11 mouse cellular contexts compared by ENCODE assay signal in genomic region chr11:42314850-42315249, GRCm38 (mm10). TPM values are rescaled to one million over a fixed set of nuclear protein-coding genes. Genes with fewer than 3 reads are reported as not detected.
DNase-seq lines count a peak whose midpoint lies in the region; ATAC-seq and TF ChIP-seq lines count a peak whose summit lies in the region.
"Had no signal": no experiment of that assay in that cellular context is flagged by ENCODE, and none has a peak within 500 bp of the region (broad histone marks: within the 10 kb centered on the region; RNA-seq: fewer than 3 reads in every experiment).

No protein-coding gene starts in this region.

- no peak overlapping the region for H3K9ac ChIP-seq in hindbrain, embryonic 14.5 days
- no peak overlapping the region for H3K9ac ChIP-seq in heart, adult 2 months (ENCODE audit: low read depth, low read length)
- H3K9ac ChIP-seq: limb, embryonic 12.5 days; stomach, embryonic 15.5 days had no signal

- TF ChIP-seq EP300 in heart, adult 2 months (IDR thresholded peaks at IDR 0.05; ENCODE audit: insufficient read depth, low read depth, low read length): no peak

- no peak overlapping the region; the same call in 1 of the 2 replicates for H3K4me3 ChIP-seq in hindbrain, embryonic 14.5 days (replicated peaks; ENCODE audit: low read length)
- no peak overlapping the region for H3K4me3 ChIP-seq in heart, adult 2 months
- no peak overlapping the region for H3K4me3 ChIP-seq in left cerebral cortex, adult 2 months
- H3K4me3 ChIP-seq: limb, embryonic 12.5 days; stomach, embryonic 15.5 days had no signal

- no peaks in the 10 kb centered on the region for H3K79me2 ChIP-seq in heart, adult 2 months (replicated peaks; ENCODE audit: control insufficient read depth, insufficient read depth, low read length)

- no peak for TF ChIP-seq POLR2A in heart, adult 2 months (IDR thresholded peaks at IDR 0.05; ENCODE audit: insufficient read depth, low read depth, low read length)

- peaks cover 6% of the 10 kb centered on the region; the same call in 1 of the 2 replicates for H3K4me1 ChIP-seq in hindbrain, embryonic 14.5 days (replicated peaks; ENCODE audit: control insufficient read depth, insufficient read depth, low read length)
- H3K4me1 ChIP-seq in heart, adult 2 months (ENCODE audit: control insufficient read depth, insufficient read depth, low read length): no peaks in the 10 kb centered on the region
- H3K4me1 ChIP-seq: limb, embryonic 12.5 days; stomach, embryonic 15.5 days had no signal

- no peak for TF ChIP-seq CTCF in heart, adult 2 months (IDR thresholded peaks at IDR 0.05)
- TF ChIP-seq CTCF in left cerebral cortex, adult 2 months (IDR thresholded peaks at IDR 0.05): no peak

- no peak for ATAC-seq in cerebellum, adult (ENCODE audit: insufficient number of reproducible peaks, low FRiP score, low TSS enrichment)
- ATAC-seq in hindbrain, embryonic 14.5 days (ENCODE audit: low FRiP score): peak; percentile 57; the same call in 1 of the 2 replicates

- no peaks in the 10 kb centered on the region for H3K9me3 ChIP-seq in hindbrain, embryonic 14.5 days (ENCODE audit: control insufficient read depth, low read length)
- H3K9me3 ChIP-seq: limb, embryonic 12.5 days; stomach, embryonic 15.5 days had no signal

- WGBS in hindbrain, embryonic 14.5 days: 4% methylated on average over 6 of the region's 6 CpGs
- 17% methylated on average over 6 of the region's 6 CpGs for WGBS in heart, adult 2 months

- peak overlapping the region; percentile 36 for H3K4me2 ChIP-seq in hindbrain, embryonic 14.5 days (replicated peaks)
- H3K4me2 ChIP-seq: limb, embryonic 12.5 days; stomach, embryonic 15.5 days had no signal

- H3K27me3 ChIP-seq in hindbrain, embryonic 14.5 days (ENCODE audit: control insufficient read depth, insufficient read depth, low read length): no peaks in the 10 kb centered on the region
- no peaks in the 10 kb centered on the region for H3K27me3 ChIP-seq in heart, adult 2 months (ENCODE audit: control insufficient read depth, insufficient read depth, low read length)
- H3K27me3 ChIP-seq: limb, embryonic 12.5 days; stomach, embryonic 15.5 days had no signal

- H3K27ac ChIP-seq in hindbrain, embryonic 14.5 days: no peak overlapping the region
- no peak overlapping the region for H3K27ac ChIP-seq in heart, adult 2 months
- no peak overlapping the region for H3K27ac ChIP-seq in left cerebral cortex, adult 2 months
- H3K27ac ChIP-seq: limb, embryonic 12.5 days; stomach, embryonic 15.5 days had no signal

- peak; percentile 58 for DNase-seq in cerebellum, adult 11 months
- peak; percentile 65 to 66 for DNase-seq in cerebellum, postnatal 36 days
- DNase-seq in hindbrain, embryonic 14.5 days (ENCODE audit: low spot score): peak; percentile 32
- DNase-seq in neural tube, embryonic 10.5 days (ENCODE audit: extremely low spot score, low spot score): peak; percentile 23
- no peak for DNase-seq in heart, adult 2 months
- DNase-seq in left cerebral cortex, adult 2 months (ENCODE audit: extremely low spot score in 1 of 2, low spot score in 2 of 2): no peak
- no peak for DNase-seq in thymus, postnatal 10 days (ENCODE audit: low spot score in 2 of 2)

- intact Hi-C loops in heart, adult 2 months (cut with DNase I): no loop called here
- intact Hi-C loops in left cerebral cortex, adult 2 months (cut with DNase I): no loop called here

- no peaks in the 10 kb centered on the region for H3K36me3 ChIP-seq in hindbrain, embryonic 14.5 days (replicated peaks; ENCODE audit: control insufficient read depth, insufficient read depth)
- H3K36me3 ChIP-seq in heart, adult 2 months (ENCODE audit: control insufficient read depth, insufficient read depth, low read length): no peaks in the 10 kb centered on the region
- H3K36me3 ChIP-seq: limb, embryonic 12.5 days; stomach, embryonic 15.5 days had no signal

RNA-seq across cellular contexts. Expression of gene Gabra6, which starts 6.0 kb away (rescaled TPM):
- not detected in 2 replicates for polyA plus RNA-seq in hindbrain, embryonic 14.5 days (2014; fragmentation: Nextera tagmentation; extraction: Ambion mirVana)
- total RNA-seq in heart, adult 2 months (2021): not detected
- polyA plus RNA-seq in heart, adult 2 months (2012; rRNA removed): not detected in 2 replicates
- total RNA-seq in left cerebral cortex, adult 2 months (2021): not detected
- total RNA-seq: monocyte, adult 5-6 weeks had no signal
- polyA plus RNA-seq: limb, embryonic 12.5 days; stomach, embryonic 15.5 days had no signal

Comparison
In these comparisons a context has a peak if more than half of its experiments do, and no peak if none do; other contexts are left out.
1. DNase-seq: peak in cerebellum, adult 11 months (single experiment), cerebellum, postnatal 36 days (2 of 2), hindbrain, embryonic 14.5 days (single experiment) and neural tube, embryonic 10.5 days (single experiment); none in heart, adult 2 months (0 of 2), left cerebral cortex, adult 2 months (0 of 2) and thymus, postnatal 10 days (0 of 2).